Mouse (Mus musculus): ENCODE measurements around the gene Spock1.

Gene Spock1

GRCm38 (mm10) chr13:57722329-57722936 lies 185.7 kb downstream of the Spock1 start:
- no peak for DNase-seq

- no peak for DNase-seq
Measured at GRCm38 (mm10) chr13:57721524-57722279, 186.4 kb downstream of the Spock1 start.

GRCm38 (mm10) chr13:57718087-57718486 lies 190.0 kb downstream of the Spock1 start:
- DNase-seq, result no peak

GRCm38 (mm10) chr13:57712910-57713309 lies 195.2 kb downstream of the Spock1 start:
- no peak for DNase-seq

GRCm38 (mm10) chr13:57708425-57708824 lies 199.7 kb downstream of the Spock1 start:
- no peak for DNase-seq

GRCm38 (mm10) chr13:57702966-57703365 lies 205.2 kb downstream of the Spock1 start:
- no peak for DNase-seq

GRCm38 (mm10) chr13:57696685-57697084 lies 211.4 kb downstream of the Spock1 start:
- DNase-seq, result no peak

- DNase-seq, result no peak
Measured at GRCm38 (mm10) chr13:57688926-57689325, 219.2 kb downstream of the Spock1 start.

- DNase-seq, result no peak
Measured at GRCm38 (mm10) chr13:57686437-57686836, 221.7 kb downstream of the Spock1 start.

GRCm38 (mm10) chr13:57685201-57685600 lies 222.9 kb downstream of the Spock1 start:
- no peak for DNase-seq

GRCm38 (mm10) chr13:57679591-57679990 lies 228.5 kb downstream of the Spock1 start:
- DNase-seq, result no peak

- DNase-seq, result no peak
Measured at GRCm38 (mm10) chr13:57676820-57677219, 231.3 kb downstream of the Spock1 start.

- no peak for DNase-seq
Measured at GRCm38 (mm10) chr13:57673399-57673798, 234.7 kb downstream of the Spock1 start.

- DNase-seq, result no peak
Measured at GRCm38 (mm10) chr13:57672762-57673161, 235.4 kb downstream of the Spock1 start.

- no peak for DNase-seq
Measured at GRCm38 (mm10) chr13:57671919-57672318, 236.2 kb downstream of the Spock1 start.

GRCm38 (mm10) chr13:57671322-57671721 lies 236.8 kb downstream of the Spock1 start:
- no peak for DNase-seq

GRCm38 (mm10) chr13:57667621-57668020 lies 240.5 kb downstream of the Spock1 start:
- no peak for DNase-seq

GRCm38 (mm10) chr13:57666173-57666842 lies 241.8 kb downstream of the Spock1 start:
- no peak for DNase-seq

GRCm38 (mm10) chr13:57662554-57662953 lies 245.6 kb downstream of the Spock1 start:
- no peak for DNase-seq

GRCm38 (mm10) chr13:57660523-57660922 lies 247.6 kb downstream of the Spock1 start:
- no peak for DNase-seq

- DNase-seq, result no peak
Measured at GRCm38 (mm10) chr13:57659872-57660271, 248.3 kb downstream of the Spock1 start.

- DNase-seq, result no peak
Measured at GRCm38 (mm10) chr13:57656606-57657005, 251.5 kb downstream of the Spock1 start.

GRCm38 (mm10) chr13:57654362-57654761 lies 253.8 kb downstream of the Spock1 start:
- DNase-seq, result no peak

GRCm38 (mm10) chr13:57651236-57651635 lies 256.9 kb downstream of the Spock1 start:
- DNase-seq, result no peak
